Mouse (Mus musculus) 3134 (cell line): ENCODE measurements around the gene Socs7.
A peak's percentile ranks its signal among the peaks of the same experiment; 100 is the strongest.

ENCODE experiments used
- DNase-seq: peaks from one replicate; pipeline ENCODE4 v3.0.0-alpha.2; 2011; ENCODE audit warnings: low spot score; ENCODE audit not compliant: insufficient read length; ENCODE audit errors: extremely low read depth

The Socs7 gene

DNA sequence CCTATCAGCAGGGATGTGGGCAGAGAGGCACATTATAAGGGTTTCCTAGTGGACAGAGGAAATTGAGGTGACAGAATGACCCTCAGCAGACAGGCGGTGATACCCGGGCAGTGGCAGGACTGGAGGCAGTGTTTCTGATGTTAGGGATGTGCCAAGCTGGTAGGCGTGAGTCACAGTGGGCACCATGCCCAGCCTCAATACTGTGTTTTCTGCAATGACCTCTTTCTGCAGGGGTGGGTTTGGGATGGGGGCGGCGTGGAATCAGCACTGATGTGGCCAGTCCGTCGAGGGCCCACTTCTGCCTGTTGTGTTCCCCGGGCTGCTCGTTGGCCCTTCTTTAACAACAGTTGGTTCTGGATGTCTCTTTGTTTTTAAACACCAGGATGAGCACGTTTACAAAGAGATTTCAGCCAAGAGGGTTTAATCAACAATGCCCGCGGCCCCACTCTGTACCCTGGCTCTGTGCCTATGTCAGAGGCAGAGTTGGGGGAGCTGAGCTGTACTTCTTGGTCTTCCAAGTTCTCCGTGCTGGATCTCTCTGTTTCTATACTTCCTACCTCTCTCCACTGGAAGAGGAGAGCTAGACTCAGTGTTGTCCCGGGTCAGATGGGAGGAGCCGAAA, 78.8 kb downstream of the Socs7 start:
- peak; percentile 73 for DNase-seq

DNA sequence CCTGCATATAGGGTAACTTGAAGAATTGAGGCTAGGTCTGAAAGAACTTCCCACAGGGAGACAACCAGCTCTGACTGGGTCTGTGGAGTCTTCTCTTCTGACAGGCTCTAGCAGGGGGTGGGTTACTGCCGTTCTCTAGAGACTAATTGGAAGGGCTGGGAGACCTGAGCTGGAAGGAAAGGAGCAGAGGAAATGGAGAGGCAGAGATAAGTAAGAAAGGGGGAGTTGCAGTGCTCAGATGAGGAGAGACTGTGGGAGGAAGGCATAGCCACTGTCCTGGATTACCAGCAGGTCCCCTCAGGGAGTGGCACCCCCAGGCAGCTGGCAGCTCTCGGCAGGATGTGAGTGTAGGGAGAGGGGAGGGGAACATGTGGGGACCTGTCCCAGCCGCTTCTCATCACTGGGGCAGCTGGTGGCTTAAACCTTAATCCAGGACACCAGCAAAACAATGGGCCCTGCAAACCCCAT, 79.3 kb downstream of the Socs7 start:
- DNase-seq: no peak

DNA sequence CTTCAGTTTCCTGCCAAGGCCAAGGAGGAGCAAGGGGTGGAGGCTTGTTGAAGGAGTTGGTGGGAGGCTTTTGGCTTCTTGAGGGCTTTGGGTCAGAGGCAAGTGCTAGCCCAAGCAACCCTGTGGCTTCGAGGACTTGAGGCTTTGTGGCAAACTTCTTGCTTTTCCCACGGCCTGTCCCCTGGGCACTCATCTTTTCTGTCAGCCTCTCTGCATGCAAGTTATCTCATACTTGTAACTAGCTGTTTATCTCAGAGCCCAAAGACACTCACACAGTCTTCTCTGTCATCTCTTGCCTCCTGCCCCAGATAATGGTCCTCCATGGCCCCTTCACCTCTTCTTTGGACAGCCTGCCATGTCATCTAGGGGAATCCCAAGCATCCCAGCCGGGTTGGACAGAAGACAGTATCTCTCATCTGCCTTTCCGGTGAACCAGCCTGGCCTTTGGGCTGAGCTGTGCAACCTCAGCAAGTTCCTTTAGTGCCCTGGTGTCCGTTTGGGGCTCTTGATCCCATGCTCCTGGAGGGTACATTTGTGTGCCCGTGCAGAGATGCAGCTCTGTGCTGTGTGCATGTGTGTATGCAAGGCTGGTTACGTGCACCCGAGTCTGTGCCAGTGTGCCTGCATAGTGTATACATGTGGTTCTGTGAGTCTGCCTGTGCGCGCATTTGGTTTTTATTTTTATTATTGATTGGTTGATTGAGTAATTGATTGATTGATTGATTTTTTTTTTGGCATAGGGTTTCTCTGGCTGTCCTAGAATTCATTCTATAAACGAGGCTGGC, 80.7 kb downstream of the Socs7 start:
- no peak for DNase-seq

DNA sequence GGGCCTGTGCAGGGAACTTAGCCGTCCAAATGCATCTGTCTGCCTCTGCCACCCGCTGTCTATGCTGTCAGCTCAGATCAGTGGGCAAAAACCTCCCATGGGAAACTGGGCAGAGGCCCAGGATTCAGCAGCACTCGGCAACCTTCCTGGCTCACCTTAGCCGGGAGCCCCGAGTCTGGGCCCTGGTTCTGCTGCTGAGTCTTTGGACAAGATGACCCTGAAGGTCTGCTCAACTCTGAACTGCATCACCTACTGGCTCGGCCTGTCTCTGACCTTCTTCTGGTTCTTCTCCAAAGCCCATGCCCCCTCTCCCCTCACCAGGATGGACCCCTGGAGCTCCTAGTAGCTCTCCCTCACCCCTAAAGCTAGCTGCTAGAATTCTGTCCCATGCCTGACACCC, 83.2 kb downstream of the Socs7 start:
- DNase-seq: no peak

DNA sequence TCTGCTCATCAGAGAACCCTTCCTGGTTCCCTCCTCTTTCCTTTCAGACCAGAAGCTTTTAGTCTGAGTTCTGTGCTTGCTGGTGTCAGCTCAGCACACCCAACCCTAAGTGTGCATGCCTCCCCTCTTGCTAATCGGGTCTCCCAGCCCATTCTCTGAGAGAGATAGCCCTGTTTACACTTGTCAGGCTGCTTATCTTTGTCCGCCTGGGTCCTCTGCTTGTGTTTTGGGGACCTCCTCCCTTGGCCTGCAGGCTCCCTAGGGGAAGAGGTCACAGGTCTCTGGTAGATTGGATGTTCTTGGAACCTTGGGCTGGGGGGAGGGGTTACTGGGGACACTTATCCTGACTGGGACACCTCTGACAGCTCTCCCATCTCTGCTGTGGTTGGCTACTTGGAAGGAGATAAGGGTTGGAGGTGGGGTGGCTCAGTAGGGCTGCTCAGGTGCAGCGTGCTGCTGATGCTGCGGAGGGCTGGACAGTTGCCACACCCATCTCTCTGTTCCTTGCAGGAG, 83.7 kb downstream of the Socs7 start:
- no peak for DNase-seq

DNA sequence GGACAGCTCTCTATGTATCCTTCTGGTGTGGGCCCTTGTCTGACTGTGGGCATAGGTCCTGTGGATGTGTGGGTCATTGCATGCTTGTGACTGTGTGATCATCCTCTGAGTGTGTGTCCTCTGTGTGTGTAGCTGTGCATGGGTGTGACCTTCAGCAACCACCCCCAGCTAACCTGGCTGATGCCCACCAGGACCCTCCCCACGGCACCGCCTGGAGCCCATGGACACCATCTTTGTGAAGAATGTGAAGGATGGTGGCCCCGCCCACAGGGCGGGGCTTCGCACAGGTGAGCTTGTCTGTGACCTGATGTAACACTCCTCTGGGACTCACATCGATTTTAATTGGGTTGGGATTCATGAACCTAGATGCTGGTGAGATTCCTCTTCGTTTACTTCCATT, 85.6 kb downstream of the Socs7 start:
- no peak for DNase-seq
